Mouse (Mus musculus) gonadal fat pad, adult 2 months (tissue): ENCODE measurements around the gene Scube2. TPM values are rescaled to one million over a fixed set of nuclear protein-coding genes. Genes with fewer than 3 reads are reported as not detected.

Experiments
- DNase-seq: peaks from one replicate; pipeline ENCODE4 v3.0.0-alpha.2; 2012; ENCODE audit warnings: low read depth
- polyA plus RNA-seq: library from polyadenylated mRNA; depleted of rRNA; stranded (reverse); fragments of >200 nt; gene quantifications from 2 replicates; pipeline ENCODE4 v1.2.3, GENCODE M21; 2012; rRNA removed

The Scube2 gene
- 0.23 and 0.43 TPM in 2 replicates for polyA plus RNA-seq

DNA sequence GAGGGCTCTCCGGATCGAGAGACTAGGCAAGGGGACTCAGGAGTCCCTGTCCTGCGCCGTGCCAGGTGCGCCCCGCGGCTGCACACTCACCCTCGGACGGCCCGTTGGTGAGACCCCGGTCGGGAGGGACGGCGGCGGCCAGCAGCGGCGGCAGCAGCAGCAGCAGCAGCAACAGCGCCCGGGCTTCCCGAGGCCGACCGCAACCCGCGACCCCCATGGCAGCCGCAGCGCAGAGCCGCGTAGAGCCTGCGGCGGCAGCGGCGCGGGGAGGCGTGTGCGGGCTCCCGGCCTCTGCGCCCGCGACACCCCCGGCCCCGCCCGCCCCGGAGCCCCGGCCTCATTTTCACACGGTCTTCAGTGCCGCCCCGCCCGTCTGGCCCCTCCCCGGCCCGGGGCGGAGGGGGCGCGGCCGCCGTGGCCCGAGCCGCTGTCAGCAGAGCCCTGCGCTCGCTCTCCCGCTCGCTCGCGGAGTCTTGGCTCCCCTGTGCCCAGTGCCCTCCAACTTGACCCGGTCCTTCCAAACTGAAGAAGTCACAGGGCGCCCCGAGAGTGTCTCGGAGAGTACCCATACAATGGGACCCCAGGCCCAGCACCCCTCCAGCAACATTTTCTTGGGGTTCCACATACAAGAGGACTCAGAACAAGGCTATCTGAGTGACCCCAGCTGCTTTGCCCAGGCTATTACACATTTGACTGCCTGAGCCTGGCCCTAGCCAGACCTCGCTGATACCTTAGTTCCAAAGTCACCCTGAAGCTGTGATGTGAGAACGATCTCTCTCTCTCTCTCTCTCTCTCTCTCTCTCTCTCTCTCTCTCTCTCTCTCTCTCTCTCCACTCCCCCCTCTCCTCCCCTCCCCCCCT lies at the start of gene Scube2:
TSS of gene Scube2 (minus strand) at position 310 of the 860 bp plus-strand sequence.
- no peak for DNase-seq

DNA sequence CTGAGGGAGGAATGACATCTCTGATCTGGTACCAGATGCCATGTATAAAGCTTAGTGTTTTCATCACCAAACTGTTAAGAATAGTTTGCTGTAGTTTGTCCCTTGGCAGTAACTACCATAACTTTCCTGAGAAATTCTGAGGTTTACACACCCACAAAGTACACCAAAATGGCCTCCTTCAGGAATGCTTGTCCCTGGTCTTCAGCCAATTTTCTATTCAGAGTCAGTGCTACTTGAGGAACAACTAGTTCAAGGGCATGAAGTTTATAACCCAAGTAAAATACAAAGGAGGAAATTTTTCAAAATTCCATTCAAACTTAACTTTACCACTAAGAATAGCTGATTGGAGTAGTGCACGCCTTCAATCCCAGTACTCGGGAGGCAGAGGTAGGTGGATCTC lies 40.7 kb upstream of the Scube2 start:
- no peak for DNase-seq

DNA sequence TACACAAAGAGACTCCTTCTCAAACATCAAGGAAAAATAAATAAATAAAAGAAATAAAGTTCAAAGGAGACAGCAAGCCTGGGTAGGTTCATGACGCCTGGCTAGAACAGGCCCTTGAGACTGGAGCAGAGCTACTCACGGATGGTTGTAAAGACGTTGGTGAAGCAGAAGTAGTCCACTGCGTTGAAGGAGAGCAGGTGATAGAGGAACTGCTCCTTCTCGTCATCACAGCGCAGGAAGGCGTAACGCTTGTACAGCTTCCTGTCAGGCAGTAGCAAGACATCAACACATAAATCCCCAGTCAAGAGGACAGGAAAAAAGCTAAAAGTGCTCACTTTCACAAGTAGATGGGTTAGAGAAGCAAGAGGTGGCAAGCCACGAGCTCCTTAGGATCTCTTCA lies 35.4 kb upstream of the Scube2 start:
- no peak for DNase-seq

DNA sequence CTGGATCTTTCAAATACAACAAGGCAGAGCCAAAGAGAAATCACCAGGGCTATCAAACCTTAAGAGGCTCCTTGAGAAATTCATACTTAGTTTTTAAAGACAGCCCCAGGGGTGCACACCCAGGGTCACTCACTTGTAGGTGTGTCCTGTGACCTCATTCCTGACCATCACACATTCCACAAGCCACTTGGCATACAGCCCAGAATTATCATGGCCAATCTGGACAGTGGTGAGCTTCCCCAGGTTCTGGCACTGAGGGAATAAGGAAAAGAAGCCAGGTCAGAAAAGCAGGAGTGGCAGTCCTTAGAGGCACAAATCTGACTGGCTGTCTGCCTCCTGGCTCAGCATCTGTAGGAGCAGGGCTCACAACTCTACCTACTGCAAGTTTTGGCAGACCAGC lies 33.4 kb upstream of the Scube2 start:
- DNase-seq = no peak

DNA sequence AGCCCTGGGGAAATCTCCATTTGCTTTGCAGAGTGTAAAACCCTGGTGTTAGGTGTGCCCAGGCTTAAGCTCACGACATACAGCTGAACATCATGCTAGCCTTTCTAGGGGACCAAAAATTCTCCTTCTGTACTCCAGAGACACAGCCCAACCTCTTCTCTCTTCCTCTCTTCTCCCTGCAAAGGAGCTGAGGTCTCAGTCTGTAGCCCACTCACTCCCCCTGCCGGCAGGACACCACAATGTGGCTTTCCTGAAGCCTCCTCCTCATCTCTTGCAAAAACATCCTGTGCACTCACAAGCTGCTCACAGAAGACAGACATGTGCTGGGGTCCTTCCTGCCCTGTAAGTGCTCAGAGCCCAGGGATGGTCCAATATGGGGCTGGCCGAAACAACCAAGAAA lies 27.1 kb upstream of the Scube2 start:
- no peak for DNase-seq

DNA sequence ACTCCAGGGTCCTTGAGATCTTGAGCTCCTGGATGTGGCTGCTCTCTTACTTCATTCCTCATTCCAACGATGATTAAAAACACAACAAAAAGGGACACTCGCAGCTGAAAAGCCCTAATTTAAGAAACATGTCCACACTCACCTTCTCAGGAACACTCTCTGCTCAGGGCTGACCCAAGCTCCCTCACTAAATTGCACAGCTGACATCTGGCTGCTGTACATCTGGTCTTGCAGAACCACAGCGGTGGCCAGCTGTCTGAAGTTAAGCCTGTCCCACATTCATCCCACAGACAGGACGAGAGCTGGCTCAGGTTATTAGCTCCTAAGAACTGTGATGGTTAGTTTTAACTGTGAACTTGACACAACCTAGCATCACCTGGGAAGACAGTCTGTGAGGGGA lies 26.3 kb upstream of the Scube2 start:
- no peak for DNase-seq

DNA sequence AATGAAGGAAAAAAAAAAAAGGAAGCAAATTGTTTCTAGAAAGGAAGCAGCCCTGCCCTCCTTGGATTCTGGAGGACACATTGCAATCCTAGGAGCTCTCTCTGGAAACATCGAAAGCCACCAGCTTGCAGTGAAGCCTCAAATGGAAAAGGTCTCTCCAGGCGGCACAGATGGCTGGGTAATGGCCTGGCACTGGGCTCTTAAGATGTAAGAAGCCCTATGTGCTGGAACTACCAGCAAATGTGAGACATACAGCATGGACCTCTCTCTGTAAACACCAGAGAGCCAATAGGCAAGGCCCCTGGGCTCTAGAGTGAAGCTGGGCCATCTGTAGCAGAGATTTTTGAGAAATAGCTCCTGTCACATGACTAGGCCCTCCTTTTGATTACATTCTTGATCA lies 24.8 kb upstream of the Scube2 start:
- DNase-seq = no peak

DNA sequence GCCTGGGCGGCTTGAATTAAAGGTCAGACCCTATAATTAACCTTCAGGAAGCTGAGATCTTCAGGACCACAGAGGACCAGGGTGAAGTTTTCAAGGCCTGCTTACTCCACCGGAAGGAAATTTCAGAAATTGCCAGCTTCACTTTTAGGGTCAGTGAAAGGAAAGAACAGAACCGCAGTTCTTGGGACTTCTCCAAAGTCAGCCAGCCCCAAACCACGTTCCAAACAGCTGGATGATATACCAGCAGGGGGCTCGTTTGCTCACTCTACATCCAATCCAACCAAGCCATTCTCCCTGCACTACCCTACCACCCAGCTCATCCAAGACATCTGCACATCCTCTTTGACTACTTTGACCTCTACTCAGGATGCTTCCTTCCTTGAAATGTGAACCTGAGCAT lies 23.8 kb upstream of the Scube2 start:
- DNase-seq = no peak

DNA sequence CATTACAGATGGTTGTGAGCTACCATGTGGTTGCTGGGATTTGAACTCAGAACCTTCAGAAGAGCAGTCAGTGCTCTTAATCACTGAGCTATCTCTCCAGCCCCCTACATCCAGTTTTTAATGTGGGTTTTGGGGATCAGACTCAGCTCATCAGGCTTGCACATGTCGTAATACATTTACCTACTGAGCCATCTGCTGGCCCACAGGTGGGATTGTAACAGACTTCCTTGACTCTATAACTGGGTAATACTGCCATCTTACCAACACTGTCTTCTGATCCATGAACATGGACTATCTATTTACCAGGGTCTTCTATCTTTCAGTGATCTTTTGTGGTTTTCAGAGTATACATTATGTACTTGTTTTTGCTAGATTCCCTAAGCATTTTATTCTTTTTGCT lies 20.8 kb upstream of the Scube2 start:
- no peak for DNase-seq

DNA sequence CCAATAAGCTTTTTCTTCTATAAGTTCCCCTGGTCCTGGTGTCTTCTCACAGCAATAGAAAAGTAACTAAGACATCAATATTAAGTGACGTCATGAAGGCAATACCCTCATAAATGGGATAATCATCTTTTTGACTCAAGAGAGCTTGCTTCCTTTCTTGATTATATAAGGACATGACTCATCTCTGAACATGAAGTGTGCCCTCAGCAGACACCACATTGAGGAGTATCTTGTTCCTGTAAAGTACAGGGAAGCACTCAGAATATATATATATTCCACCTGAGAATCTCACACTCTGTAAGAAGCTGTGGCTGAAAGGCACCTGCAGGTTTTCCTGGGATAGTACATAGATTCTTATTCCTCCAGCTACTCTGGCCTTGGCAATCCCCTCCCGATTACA lies 17.1 kb upstream of the Scube2 start:
- DNase-seq = no peak

DNA sequence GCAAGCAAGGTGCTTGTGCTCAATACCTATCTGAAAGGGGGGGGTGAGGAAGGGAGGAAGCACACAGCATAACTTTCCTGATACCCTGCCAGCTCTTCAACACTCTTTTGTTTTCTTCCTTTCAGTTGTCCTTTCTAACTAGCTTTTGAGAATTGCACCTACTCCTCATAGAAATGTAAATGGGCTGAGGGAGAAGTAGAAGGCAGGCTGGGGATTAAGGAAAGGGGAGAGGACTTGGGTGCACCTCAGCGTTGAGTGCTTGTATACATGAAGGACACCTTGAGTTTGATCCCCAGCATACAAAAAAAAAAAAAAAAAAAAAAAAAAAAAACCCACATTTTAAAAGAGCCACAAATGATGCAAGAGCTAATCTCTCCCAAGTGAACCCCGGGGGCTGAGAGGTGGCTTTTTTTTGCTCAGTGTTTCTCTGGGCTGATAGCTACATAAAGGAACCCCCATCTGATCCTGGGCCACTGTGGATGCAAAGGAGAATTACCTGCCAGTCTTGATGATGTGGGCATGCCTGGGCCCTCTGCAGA lies 16.2 kb upstream of the Scube2 start:
- no peak for DNase-seq

DNA sequence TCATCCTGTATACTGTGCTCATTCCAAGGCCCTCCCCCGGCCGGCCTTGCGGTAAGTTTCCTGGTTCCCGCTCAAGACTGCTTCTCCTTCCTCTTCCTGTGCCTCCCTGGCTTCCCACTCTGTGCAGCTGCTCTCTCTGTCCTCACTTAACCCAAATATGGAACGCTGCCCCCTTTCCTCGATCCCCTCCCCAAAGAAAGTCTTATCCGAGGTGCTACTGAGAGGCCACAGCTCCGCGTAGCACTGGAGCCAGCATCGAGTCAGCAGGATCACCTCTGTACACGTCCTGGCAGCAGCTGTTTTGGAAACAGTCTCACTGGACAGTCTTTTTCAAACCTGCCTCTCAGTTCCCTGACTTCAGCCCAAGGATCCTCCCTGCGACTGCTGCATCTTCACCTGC lies 13.7 kb upstream of the Scube2 start:
- DNase-seq = no peak

DNA sequence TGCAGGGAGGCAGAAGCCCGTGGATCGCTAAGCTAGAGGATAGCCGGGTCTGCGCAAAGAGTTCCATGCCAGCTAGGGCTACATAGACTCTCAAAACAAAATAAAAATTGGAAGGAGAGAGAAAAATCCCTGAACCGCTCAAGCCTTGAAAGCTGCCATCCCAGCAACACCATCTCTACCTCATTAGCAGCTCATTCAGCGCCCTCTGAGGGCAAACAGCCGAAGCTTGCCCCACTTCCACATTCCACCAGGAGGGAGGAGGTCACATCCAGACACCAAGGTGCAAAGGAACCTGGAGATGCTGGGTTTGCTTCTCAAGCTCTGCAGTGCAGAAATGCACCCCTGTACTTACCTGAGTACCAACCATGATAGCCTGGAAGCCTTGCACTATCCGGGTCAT lies 10.6 kb upstream of the Scube2 start:
- DNase-seq = no peak

DNA sequence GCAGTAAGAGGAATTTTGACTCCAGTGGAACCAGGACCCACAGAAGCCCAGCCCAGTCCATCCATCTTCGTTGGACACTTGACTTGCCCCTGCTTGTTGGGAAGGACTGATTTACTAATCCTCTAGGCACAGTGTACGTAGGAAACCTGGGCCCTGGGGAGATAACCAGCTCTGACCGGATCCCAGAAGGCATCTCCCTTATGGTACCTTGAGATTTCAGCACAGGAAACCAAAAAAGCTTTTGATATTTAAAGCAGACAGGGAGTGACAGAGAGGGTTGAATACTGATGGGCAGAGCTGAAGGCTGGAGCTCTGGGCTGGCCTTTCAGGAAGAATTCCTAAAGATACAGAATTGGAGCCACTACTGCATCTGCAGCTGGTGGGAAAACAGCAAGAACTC lies 10.1 kb upstream of the Scube2 start:
- DNase-seq = no peak

DNA sequence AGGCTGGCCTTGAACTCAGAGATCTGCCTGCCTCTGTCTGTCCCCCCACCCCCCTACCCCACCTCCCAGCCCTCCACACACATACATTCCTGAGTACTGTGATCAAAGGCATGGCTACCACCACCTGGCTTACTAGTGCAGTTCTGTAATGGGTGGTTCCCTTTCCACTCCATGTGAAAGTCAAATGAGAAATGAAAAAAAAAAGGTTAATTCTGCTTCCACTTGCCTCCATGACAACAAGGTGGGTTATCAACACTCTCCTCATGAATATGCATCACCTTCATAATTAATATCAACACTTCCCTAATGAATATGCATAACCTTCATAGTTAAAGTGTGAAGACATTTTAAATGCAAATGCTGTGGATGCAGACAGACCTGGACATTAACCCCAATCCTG lies 9.6 kb upstream of the Scube2 start:
- no peak for DNase-seq

DNA sequence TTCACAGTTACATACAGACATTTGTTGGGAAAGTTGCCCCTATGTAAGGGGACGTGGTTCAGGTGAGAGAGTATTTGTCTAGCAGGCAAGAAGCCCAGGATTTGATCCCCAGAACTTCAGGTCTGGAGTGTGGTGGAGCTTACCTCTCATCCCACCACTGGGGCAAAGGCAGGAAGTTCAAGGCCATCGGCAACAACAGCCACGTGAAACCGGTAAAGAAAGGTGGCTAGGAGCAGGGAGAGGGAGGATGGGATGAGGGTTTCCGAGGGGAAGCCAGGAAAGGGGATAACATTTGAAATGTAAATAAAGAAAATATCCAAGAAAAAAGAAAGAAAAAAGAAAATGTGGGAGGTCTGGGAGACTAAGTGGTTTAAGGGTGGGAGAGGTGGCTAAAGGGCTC lies 7.7 kb upstream of the Scube2 start:
- DNase-seq = no peak

DNA sequence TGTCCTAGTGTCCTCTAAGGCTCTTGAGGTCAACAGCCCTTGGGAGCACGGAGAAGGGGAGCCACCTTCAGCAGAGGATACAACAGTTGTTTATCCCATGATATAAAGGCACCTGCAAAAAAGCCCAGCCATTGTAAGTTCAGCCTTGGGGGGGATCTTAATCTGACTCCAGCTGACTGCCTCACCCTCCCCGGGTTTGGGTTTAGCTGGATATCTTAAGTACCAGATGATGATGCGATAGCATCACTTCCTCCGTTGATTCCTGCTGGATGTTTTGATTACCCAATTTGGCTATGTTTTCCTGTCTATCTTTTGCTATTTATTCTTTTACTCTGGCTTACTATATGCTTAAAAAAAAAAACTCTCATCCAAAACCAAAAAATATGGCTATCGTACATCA lies 5.8 kb upstream of the Scube2 start:
- DNase-seq = no peak

DNA sequence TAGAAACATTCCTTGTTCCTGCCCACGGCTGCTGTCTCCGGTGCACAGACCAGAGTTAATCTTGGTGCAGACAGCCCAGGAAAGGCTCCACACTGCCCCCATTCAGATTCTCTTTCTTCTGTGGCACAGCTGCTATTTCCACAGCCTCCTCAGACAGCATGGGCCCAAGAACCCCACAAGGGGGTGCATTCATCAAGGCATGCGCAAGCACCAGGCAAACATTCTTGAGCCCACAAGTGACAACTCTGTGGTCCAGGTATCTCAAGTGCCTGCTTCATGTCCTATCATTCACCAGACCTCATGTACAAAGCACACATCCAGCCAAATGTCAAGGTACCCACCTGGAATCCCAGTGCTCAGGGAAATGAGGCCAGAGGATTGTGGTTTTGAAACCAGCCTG lies 3.0 kb upstream of the Scube2 start:
- DNase-seq = no peak

DNA sequence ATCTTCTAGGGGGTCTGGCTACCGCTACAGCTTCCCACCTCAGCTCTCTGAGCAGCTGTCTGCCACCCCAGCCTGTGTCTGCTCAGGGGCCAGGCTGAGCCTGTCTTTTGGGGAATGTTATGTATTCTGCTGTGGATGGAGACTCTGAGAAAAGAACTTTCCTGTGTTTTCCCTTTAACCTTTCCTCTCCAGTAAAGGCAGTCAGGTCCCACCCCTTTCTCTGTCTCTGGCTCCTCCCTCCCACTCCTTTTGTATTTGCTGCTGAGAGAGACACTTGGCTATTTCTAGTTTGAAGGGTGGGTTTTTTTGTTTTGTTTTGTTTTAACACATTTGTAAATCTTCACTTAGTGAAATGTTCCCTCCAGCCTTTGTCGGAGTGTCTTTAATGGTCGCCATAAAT lies 1.2 kb upstream of the Scube2 start:
- no peak for DNase-seq

DNA sequence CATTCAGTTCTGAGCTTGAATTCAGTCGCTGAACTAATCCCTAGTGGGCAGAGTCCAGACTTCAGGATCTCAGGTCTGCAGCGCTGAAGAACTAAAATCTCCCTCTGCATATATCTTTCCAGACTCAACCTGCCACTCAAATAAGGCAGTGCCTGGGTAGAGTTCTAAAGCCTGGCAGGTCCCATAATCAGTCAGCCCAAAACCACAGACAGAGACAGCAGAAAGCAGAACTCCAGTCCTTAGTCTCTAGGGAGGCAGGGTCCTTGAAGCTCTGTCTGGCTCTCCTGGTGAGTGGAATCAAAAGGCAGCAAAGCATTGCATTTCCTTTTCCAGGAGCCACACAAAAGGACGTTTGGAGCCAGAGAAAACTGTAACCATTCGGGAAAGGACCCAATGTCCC lies 1.9 kb downstream of the Scube2 start:
- DNase-seq = no peak

DNA sequence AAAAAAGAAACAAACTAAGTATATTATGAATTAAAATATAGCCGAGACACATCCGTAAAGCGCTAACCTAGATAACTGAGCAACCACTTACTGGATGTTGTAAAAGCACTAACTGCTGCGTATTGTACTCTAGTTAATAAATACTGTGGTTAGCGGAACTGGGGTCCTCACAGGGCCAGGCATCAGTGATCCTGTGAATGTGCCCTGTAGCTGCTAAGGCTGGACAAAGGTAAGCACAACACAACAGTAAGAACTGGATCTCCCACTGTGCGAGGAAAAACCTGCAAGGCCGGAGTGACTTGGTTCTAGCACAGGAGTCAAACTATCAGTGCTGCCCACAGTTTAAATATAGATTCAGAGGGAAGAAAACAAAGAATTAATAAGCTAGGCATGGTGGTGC lies 5.3 kb downstream of the Scube2 start:
- DNase-seq = no peak

DNA sequence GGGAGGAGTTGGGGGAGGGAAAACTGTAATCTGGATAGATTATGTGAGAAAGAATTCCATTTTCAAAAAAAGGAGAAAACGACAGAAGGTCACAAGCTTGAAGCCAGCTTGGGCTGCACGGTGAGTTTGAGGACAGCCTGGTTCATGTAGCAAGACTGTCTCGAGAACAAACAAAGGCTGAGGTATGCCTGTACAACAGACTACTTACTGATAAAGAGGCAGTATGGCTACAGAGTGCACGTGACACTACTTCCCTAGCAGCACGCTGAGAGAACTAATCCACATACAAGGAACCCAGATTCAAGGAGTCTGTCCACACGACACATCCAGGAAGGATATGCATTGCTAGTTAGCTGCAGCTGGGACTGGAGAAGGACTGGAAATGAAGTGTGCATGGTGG lies 6.1 kb downstream of the Scube2 start:
- no peak for DNase-seq

DNA sequence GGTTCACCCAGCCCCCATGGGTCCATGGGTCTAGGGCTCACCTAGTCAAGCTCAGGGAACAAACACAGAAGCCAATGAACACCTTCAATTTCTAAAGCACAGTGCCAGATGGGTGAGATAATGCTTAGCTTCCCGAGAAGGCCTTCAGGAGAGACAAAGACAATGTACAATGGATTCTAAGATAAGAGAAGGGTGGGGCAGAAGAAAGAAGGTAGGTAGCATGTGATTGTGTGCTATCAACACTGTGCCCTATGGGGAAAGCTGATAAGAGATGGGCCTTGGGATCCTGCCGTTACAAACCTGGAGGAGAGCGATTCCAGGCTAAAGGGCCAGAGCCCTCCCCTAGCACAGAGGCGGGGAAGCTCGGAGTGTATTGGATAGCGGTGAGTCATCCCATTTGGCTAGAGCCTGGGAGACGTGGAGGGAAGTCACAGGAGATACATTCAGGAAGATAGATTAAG lies 12.7 kb downstream of the Scube2 start:
- DNase-seq = no peak

DNA sequence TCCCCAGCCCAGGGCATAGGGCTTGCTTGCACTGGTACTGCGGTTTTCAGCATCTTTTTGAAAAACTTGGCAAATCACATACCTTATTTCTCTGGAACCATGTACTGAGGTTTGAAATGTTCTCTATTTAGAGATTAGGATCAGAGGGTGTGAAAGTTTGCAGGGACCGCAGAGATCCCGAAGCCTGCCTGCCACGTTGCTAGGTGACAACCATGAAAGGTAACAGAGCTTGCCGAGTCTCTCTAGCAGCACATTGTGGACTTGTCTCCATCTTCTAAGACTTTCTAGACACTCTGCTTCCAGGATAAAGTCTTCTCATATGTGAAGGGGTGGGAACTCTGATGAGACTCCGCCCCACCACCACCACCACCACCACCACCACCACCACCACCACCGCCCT lies 13.5 kb downstream of the Scube2 start:
- DNase-seq = no peak
